In genomic region chr1:32748191-32748590, GRCm38 (mm10) we compare ENCODE assay signal across 17 mouse cellular contexts.
"Had no signal": no experiment of that assay in that cellular context is flagged by ENCODE, and none has a peak within 500 bp of the region (broad histone marks: within the 10 kb centered on the region; RNA-seq: fewer than 3 reads in every experiment).

No protein-coding gene starts in this region.

- ATAC-seq: liver, embryonic 12.5 days; liver, postnatal 0 days; lung, postnatal 0 days; midbrain, embryonic 13.5 days; midbrain, embryonic 15.5 days; midbrain, embryonic 16.5 days had no signal

- DNase-seq: left cerebral cortex, postnatal 4 days; liver; liver, embryonic 13.5 days; liver, postnatal 0 days; lung, adult 18-20 months; lung, adult 2 months; lung, embryonic 14.5 days; lung, postnatal 10 days; lung, postnatal 14 days; lung, postnatal 36 days; lung, postnatal 4 days; midbrain, embryonic 14.5 days had no signal
